Mouse (Mus musculus): ENCODE measurements at regions not wholly inside any gene's neighbourhood (a gene's known extent, or its start where the extent isn't known, plus 50 kb on each side); places are given as distances from the start of the nearest gene placed in this dataset.

DNA sequence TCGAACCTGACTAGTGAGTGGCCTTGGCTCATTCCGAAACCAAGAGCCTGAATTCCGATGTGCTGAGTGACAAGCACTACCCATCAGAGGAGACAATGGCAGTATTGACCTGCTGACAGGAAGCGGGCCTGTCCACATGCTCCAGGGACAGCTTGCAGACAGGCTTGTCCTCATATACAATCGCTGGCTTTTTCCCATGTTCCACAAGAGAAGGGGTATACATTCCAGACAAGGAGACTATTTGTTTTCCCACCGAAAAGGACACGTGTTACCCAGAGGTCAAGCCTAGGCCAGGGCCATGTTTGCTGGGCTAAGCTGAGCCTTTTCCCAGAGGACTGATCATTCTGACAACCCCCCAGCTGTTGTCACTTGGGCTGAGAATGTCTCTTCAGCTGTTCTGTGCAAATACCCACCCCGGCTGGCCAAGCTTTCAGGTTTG lies 77.5 kb upstream of the Spon1 start:
- intact Hi-C loops (cut with DNase I): no loop called here
- no peaks in the 10 kb centered on the region for H3K4me1 ChIP-seq (ENCODE audit: control insufficient read depth, insufficient read depth, low read length)
- no peak overlapping the region for H3K4me3 ChIP-seq
- DNase-seq: no peak
- no peaks in the 10 kb centered on the region; the same call in 1 of the 2 replicates for H3K27me3 ChIP-seq (ENCODE audit: control insufficient read depth, insufficient read depth, low read length)
- no peak overlapping the region for H3K27ac ChIP-seq
- 34% methylated on average over 8 of the region's 8 CpGs for WGBS
- no peak overlapping the region for H3K9ac ChIP-seq (ENCODE audit: low read depth, low read length)
- no peaks in the 10 kb centered on the region for H3K36me3 ChIP-seq (ENCODE audit: control insufficient read depth, insufficient read depth, low read length)
- no peaks in the 10 kb centered on the region for H3K79me2 ChIP-seq (replicated peaks; ENCODE audit: control insufficient read depth, insufficient read depth, low read length)
- no peak for TF ChIP-seq POLR2A (IDR thresholded peaks at IDR 0.05; ENCODE audit: insufficient read depth, low read depth, low read length)
- no peak for TF ChIP-seq CTCF (IDR thresholded peaks at IDR 0.05)
- no peak for TF ChIP-seq EP300 (IDR thresholded peaks at IDR 0.05; ENCODE audit: insufficient read depth, low read depth, low read length)

DNA sequence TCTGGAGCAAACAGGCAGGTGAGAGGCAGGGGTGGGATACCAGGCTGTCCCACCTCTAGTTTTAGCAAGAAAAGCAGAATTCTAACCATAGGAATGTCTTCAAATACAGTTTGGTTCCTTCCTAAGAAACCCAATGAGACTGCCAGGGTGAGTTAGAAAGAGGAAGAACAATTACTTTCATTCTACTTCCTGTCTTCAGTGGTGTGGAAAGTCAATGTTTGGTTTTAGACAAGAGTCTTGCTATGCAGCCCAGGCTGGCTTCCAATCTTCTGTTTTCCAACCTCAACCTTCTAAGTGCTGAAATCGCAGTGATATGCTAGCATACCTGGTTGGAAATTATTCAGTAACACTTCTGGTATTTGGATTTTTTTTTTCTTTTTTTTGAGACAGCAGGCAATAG lies 77.1 kb upstream of the Spon1 start:
- H3K79me2 ChIP-seq (replicated peaks; ENCODE audit: control insufficient read depth, insufficient read depth, low read length): no peaks in the 10 kb centered on the region
- WGBS: 51% methylated on average over 1 of the region's 1 CpGs
- H3K4me3 ChIP-seq: no peak overlapping the region
- no peaks in the 10 kb centered on the region for H3K36me3 ChIP-seq (ENCODE audit: control insufficient read depth, insufficient read depth, low read length)
- intact Hi-C loops (cut with DNase I): no loop called here
- H3K27ac ChIP-seq: no peak overlapping the region
- TF ChIP-seq EP300 (IDR thresholded peaks at IDR 0.05; ENCODE audit: insufficient read depth, low read depth, low read length) (no peak), CTCF (IDR thresholded peaks at IDR 0.05) (no peak)
- no peaks in the 10 kb centered on the region; the same call in 1 of the 2 replicates for H3K27me3 ChIP-seq (ENCODE audit: control insufficient read depth, insufficient read depth, low read length)
- no peaks in the 10 kb centered on the region for H3K4me1 ChIP-seq (ENCODE audit: control insufficient read depth, insufficient read depth, low read length)
- DNase-seq: no peak
- no peak overlapping the region for H3K9ac ChIP-seq (ENCODE audit: low read depth, low read length)

DNA sequence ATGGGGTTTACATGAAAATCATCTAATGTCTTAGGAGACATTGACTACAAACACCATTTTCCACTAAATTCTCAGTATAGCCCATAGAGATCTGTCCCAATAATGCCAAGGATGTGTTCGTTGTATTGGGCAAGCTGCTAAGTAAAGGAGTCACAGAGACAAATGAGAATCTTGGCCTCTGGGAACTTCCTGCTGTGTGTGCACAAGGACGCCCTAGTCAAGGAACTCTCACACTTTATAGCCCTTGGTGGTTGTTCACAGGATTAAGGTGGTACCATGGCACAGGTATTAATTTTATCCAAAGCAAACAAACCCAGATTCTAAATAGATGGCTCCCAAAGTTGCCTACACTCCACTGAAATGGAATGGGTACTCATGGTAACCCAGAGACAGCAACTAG lies 76.7 kb upstream of the Spon1 start:
- intact Hi-C loops (cut with DNase I): no loop called here
- Histone ChIP-seq H3K27me3 (ENCODE audit: control insufficient read depth, insufficient read depth, low read length) (no peaks in the 10 kb centered on the region; the same call in 1 of the 2 replicates), H3K4me3 (no peak overlapping the region), H3K36me3 (ENCODE audit: control insufficient read depth, insufficient read depth, low read length) (no peaks in the 10 kb centered on the region), H3K4me1 (ENCODE audit: control insufficient read depth, insufficient read depth, low read length) (no peaks in the 10 kb centered on the region), H3K79me2 (replicated peaks; ENCODE audit: control insufficient read depth, insufficient read depth, low read length) (no peaks in the 10 kb centered on the region), H3K9ac (ENCODE audit: low read depth, low read length) (no peak overlapping the region), H3K27ac (no peak overlapping the region)
- no peak for DNase-seq
- 69% methylated on average over 2 of the region's 2 CpGs for WGBS
- no peak for TF ChIP-seq EP300 (IDR thresholded peaks at IDR 0.05; ENCODE audit: insufficient read depth, low read depth, low read length)
- TF ChIP-seq POLR2A (IDR thresholded peaks at IDR 0.05; ENCODE audit: insufficient read depth, low read depth, low read length): no peak
- TF ChIP-seq CTCF (IDR thresholded peaks at IDR 0.05): no peak

DNA sequence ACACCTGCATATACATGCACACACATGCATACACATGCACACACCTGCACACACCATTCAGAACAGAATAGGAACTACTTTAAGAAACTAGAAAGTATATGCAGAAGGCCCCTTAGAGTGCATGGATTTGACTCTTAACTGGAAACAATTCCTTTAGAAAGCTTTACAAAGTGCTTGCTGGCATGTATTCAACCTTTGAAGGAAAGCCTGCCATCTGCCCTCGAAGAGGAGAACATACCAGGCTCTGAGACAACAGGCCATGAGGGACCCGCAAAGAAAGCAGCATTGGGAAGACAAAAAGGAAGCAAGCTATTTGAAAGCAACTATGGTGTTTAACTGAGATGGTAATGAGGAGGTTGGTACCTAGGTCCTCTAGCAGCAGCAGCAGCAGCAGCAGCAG lies 74.0 kb upstream of the Spon1 start:
- Histone ChIP-seq H3K4me3 (no peak overlapping the region), H3K9ac (ENCODE audit: low read depth, low read length) (no peak overlapping the region), H3K27ac (no peak overlapping the region), H3K4me1 (ENCODE audit: control insufficient read depth, insufficient read depth, low read length) (no peaks in the 10 kb centered on the region), H3K27me3 (ENCODE audit: control insufficient read depth, insufficient read depth, low read length) (no peaks in the 10 kb centered on the region; the same call in 1 of the 2 replicates), H3K36me3 (ENCODE audit: control insufficient read depth, insufficient read depth, low read length) (no peaks in the 10 kb centered on the region), H3K79me2 (replicated peaks; ENCODE audit: control insufficient read depth, insufficient read depth, low read length) (no peaks in the 10 kb centered on the region)
- no peak for TF ChIP-seq CTCF (IDR thresholded peaks at IDR 0.05)
- TF ChIP-seq POLR2A (IDR thresholded peaks at IDR 0.05; ENCODE audit: insufficient read depth, low read depth, low read length): no peak
- no peak for TF ChIP-seq EP300 (IDR thresholded peaks at IDR 0.05; ENCODE audit: insufficient read depth, low read depth, low read length)
- intact Hi-C loops (cut with DNase I): no loop called here
- no peak for DNase-seq
- WGBS: 35% methylated on average over 2 of the region's 2 CpGs

DNA sequence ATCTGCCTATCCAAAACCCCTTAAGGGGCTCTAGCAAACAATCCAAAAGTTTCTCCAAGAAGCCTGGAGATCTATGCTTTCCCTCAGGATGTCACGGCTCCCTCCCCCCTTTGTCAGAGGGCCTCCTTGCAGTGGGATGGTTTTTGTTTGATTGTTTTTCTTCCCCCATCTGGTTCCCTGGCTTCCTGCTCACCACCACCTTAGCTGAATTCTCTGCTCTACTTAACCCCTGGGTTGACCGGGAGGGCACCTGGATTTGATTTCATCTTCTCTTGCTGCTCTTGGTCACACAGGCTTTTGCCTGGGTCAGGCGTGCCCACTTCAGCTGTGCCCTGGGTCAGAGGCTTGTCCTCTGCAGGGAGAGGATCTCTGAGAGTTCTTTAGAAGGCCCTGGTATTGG lies 72.3 kb upstream of the Spon1 start:
- intact Hi-C loops (cut with DNase I): no loop called here
- Histone ChIP-seq H3K27me3 (ENCODE audit: control insufficient read depth, insufficient read depth, low read length) (no peaks in the 10 kb centered on the region; the same call in 1 of the 2 replicates), H3K27ac (no peak overlapping the region), H3K4me1 (ENCODE audit: control insufficient read depth, insufficient read depth, low read length) (no peaks in the 10 kb centered on the region), H3K4me3 (no peak overlapping the region), H3K36me3 (ENCODE audit: control insufficient read depth, insufficient read depth, low read length) (no peaks in the 10 kb centered on the region), H3K79me2 (replicated peaks; ENCODE audit: control insufficient read depth, insufficient read depth, low read length) (no peaks in the 10 kb centered on the region), H3K9ac (ENCODE audit: low read depth, low read length) (no peak overlapping the region)
- WGBS: 50% methylated on average over 3 of the region's 3 CpGs
- DNase-seq: no peak
- TF ChIP-seq CTCF (IDR thresholded peaks at IDR 0.05) (no peak), POLR2A (IDR thresholded peaks at IDR 0.05; ENCODE audit: insufficient read depth, low read depth, low read length) (no peak), EP300 (IDR thresholded peaks at IDR 0.05; ENCODE audit: insufficient read depth, low read depth, low read length) (no peak)

DNA sequence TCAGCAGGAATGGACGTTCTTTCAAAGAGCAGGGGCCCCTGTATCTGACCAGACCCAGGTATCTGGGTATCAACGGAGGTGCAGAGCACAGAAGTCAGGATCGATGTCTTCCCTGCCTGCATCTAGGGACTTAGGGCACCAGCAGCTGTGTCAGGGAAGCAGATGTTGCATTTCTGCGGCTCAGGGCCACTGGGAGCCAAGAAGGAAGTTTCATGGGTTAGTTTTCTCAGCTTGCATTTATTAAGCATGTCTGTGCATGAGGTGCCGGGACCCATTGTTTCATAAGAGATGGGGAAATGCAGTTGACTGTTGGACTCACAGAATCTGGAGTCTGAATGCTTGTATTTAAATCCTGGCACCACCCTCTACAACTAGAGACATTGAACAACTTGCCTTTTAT lies 71.3 kb upstream of the Spon1 start:
- H3K27ac ChIP-seq: no peak overlapping the region
- H3K27me3 ChIP-seq (ENCODE audit: control insufficient read depth, insufficient read depth, low read length): no peaks in the 10 kb centered on the region; the same call in 1 of the 2 replicates
- no peaks in the 10 kb centered on the region for H3K36me3 ChIP-seq (ENCODE audit: control insufficient read depth, insufficient read depth, low read length)
- no peak overlapping the region for H3K9ac ChIP-seq (ENCODE audit: low read depth, low read length)
- no peak for TF ChIP-seq CTCF (IDR thresholded peaks at IDR 0.05)
- TF ChIP-seq POLR2A (IDR thresholded peaks at IDR 0.05; ENCODE audit: insufficient read depth, low read depth, low read length): no peak
- no peak overlapping the region for H3K4me3 ChIP-seq
- DNase-seq: no peak
- no peaks in the 10 kb centered on the region for H3K4me1 ChIP-seq (ENCODE audit: control insufficient read depth, insufficient read depth, low read length)
- H3K79me2 ChIP-seq (replicated peaks; ENCODE audit: control insufficient read depth, insufficient read depth, low read length): no peaks in the 10 kb centered on the region
- WGBS: 63% methylated on average over 5 of the region's 5 CpGs
- intact Hi-C loops (cut with DNase I): no loop called here

Measured in heart, adult 2 months (tissue).